Mouse (Mus musculus) lung, postnatal 4 days (tissue): ENCODE measurements around the gene Spon1.

Source experiments
- DNase-seq, 2 experiments: peaks; one replicate each; pipeline ENCODE4 v3.0.0; 2021

Spon1 gene

DNA sequence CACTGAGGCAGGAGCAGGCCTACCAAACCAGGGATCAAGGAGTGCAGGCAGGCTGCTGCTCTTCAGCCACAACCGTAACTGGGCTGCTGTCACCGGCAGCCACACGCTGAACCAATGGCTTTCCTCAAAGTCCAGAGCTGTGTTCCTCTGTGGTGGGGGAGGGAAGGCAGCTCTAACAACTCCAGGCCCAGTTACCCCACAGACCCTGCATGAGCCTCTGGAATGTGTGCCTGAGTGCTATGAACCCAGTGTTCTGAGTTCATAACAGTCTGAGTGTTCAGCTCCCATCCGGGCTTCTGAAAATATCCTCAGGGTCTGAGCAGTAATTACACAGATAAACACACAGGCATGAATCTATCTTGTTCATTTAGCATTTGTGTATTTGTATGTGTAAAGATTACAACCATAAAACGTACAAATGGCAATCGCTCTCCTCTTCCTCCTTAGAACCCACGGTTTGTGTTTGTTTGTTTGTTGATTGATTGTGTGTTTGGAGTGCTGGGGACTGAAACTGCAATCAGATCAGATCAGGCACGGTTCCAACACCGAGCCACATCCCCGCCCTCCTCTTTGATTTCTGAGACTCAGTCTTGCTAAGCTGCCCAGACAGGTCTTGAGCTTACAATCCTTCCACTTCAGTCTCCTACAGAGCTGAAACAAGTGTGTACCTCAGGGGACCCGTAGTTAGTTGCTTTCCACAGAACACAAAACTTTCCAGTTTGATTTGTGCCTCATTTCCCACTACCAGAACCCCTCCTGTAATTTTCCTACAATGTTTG, 299.8 kb downstream of the Spon1 start:
- DNase-seq, result no peak

DNA sequence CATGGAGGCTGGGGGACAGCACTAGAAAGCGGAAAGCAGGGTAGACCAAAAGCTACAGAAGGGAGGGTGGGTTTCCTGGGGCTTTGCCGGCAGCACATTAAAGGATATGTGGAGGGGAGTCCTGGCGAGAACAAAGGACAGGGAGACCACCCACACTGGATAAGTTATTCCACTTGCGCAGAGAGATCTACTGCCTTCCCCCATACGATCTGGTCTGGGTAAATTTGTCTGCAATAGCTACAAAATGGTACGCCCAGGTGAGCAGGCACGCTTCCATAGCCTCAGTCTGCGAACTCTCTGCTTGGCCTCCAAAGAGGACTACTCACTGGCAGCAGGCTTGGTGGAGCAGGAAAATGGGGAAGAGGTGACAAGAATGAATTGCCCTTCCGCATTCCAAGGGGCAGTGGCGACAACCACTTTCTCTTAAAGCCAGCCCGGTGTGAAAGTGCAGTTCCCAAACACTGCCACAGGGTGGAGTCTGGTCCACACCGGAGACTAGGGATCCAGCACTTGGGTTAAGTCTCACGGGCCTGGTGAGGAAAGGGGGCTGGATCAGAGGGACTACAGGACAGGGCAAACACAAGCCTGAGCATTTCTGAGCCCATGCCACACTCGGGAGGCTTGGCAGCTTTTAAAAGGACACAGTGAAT, 300.9 kb downstream of the Spon1 start:
- peak; percentile 87 to 92 for DNase-seq

DNA sequence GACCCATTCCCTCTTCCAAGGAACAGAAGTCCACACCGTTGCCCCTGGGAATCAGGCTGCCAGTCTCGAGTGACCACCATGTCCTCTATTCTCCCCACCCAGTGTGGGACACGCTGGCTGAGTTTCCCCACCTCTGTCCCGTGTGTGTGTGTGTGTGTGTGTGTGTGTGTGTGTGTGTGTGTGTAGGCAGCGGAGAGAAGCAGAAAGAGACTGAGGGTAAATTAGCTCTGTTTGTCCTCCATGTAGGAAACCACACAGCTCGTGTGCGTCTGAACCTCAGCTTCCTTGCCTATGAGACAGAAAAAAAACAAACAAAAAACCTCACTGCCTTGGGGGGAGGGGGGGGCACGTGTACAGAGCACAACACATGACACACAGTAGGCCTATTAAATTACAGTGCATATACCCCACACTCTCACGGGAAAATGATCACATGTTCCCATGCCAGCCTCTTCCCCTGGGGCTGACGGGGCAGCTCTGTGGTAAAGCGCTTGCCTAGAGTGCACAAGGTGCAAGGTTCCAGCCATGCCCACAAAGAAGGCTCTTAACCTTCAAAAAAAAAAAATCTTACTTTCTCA, 303.2 kb downstream of the Spon1 start:
- no peak for DNase-seq

DNA sequence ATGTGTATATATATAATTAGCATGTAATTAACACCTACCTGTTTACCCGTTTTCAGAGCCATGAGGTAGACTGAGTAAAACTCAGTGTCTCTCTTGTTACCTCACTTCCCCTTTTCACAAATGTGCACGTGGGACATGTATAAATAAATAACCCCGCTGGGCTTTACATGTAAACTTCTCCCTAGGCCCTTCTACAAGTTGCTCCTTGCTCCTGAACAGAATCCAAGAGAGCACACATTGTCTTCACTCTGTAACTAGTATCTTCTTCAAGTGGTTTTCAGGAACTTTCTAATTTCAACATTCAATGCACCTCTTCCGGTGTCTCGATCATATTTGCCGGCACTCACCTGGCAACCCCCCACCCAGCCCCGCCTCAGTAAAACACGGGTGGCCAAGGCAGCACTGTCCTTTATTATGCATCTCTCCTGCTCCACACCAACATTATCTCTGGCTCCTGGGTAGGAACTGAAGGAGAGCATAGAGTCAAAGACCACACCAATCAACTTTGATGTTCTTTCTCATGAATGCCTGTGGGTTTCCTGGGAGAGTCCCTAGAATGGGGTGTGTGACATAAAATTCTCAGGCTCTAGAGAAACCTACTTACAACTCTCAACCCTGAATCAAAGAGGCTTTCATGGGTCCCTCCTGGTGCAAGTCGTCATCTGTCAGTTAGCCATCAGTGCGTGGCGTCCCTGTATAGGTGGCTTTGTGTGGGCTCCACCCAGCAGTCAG, 304.1 kb downstream of the Spon1 start:
- no peak for DNase-seq

DNA sequence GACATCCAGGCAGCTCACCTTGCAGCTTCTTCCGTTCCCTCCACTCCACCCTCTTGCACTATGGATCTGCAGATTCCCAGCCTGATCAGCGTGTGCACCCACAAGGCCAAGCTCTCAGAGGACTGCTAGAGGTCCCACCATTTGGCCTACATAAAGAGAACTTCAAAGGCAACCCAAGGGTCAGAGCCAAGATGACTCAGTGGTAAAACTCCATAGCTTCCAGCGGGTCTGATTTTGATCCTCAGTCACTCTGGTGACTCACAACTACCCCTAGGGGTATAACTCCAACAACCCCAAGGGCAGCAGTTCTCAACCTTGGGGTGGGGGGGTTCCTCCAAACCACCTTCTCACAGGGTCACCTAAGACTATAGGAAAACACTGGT, 304.7 kb downstream of the Spon1 start:
- no peak for DNase-seq

DNA sequence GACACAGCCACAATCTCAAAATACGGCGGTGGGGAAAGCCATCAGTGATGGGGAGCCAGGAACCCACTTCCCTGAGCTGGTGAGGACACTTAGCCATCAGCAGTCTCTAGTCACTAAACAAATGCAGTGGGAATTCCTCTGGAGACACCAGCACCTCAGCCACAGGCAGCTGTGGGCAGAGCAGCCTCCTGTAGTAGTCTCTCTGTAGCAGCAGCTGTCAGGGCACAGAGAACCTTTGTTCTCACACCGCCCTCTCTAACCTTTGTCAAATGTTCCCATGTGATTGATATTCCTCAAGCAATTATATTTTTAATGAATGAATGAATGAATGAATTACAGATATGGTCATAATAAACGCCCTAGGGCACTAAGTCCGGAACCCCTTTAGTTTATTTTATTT, 305.6 kb downstream of the Spon1 start:
- DNase-seq, result no peak

DNA sequence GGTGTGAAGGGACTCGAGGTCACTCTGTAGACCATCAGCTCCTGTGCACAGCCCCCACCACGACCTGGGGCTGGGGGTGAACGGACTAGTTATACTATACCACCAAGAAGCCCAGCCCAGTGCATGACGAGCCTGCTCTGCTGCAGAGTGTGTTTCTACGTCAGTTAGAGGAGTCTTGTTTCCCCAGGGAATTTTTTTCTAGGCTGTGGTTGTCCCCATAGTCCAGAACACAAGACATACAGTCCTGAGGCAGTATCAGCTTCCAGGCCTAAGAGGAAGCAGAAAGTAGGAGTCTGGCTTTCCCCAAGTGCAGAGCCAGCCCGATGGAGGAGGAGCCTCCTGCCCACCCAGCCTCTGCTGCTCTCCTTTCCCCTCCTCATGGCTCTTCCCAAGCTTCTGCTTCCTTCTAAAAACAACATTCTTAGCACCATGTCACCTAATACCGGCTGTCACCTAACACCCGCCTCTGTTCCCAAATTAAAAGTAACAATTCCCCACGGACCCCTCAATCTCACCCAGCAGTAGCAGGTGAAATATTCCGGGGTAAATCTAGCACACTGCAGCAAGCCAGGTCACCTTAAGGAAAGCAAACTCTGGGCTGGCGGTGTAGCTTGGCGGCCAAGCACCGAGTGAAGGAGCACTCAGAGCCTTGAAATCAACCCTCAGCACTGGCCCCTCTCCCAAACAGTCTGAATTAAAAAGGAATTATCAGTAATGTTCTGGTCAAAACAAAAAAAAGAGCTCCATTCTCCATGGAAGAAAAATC, 306.2 kb downstream of the Spon1 start:
- no peak for DNase-seq

DNA sequence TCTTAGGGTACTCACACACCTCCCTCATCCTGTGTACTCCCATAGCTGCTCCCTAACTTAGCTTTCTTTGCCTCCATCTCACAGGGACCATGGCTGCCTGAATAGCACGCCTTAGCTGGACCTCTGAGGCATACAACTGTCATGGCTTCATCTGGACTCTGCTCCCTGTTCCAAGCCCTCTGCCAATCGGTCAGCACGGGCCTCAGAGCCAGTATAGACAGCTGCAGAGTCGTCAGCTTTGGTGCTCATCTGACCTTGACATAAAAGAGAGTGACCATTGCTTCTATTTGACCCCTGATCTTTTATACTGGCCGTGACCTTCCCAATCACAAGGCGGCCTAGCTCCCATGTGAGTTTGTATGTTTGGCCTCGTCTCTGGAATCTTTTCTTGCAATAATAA, 308.3 kb downstream of the Spon1 start:
- no peak for DNase-seq

DNA sequence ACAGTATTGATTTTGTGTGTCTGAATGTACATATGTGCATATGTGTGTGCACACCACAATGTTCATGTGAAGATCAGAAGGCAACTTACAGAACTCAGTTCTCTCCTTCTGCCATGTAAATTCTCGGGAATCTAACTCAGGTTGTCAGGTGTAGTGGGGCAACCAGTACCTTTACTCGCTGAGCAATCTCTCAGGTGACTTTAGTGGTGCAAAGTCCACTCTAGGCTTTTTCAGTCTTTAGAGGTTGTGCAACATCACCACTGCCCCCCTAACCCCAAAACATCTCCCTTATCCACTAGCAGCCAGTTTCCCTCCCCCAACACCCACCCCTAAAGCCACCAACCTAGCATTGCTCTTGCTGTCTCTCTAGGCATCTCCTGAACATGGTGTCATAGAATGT, 308.8 kb downstream of the Spon1 start:
- DNase-seq, result no peak

DNA sequence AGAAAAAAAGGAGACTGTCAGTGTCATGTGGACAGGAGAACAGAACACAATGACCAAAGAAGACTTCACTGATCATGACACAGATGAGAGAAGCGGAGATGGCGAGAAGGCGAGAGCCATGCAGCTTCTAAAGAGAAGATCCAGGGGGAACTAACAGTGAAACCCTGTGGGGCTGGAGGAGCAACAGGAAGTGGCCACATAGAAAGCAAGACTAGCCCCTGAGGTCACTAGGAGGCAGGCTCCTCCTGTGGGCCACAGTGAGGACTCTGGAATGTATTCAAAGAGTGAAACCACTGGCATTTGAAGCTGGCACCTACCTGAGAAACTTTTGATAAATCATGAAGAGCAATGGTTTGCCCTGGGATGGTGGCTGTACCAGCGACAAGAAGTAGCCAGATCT, 313.5 kb downstream of the Spon1 start:
- DNase-seq, result no peak

DNA sequence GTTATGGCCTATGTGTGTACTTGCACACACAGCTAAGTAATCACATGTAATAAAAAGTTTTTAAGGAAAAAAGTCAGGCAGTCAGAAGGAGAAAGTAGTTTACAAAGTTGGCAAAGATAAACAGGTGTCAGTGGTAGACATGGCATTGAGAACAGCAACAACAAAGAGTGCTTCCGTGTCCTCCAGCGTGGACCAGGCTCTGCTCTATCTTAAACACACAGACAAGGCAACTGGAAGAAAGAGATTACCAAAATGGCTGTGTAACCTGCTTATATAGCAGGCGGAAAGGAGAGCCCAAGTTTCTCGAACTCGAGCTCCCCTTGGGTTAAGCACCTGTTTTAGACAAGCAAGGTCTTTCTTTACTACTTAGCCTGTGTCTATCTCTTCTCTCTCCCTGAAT, 314.5 kb downstream of the Spon1 start:
- DNase-seq, result no peak

DNA sequence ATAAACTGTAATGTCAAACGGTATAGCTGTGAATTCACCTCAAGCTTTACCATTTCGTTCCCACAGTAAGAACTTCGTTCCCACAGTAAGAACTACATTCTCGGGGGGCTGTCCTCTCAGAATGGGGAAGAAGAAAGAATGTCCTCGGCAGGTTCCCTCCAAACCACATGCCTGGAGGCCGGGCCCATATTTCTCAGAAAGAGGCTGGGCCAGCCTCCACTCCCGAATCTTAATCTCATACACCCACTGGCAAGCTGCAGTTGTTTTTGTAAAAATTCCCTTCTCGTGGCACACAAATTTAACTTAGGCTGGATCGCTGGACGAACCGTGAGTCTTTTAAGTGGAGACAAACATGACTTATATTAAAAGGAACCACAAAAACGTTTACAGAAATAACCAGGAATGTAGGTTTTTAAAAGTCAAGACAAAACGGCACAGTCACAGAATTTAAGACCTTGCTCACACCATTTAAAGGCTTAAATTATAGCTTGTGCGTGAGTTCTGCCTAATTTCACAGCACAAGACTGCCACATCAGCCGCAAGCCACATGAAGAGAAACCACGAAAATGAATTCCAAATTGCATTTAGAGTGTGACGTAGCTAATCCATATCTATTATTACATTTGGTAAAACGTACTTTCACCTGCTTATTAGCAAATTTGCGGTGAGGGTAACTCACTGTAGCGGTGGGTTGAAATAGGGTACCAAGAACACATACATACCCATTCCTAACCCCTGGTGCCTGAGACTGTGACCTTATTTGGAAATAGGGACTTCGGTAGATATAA, 316.0 kb downstream of the Spon1 start:
- DNase-seq, result no peak

DNA sequence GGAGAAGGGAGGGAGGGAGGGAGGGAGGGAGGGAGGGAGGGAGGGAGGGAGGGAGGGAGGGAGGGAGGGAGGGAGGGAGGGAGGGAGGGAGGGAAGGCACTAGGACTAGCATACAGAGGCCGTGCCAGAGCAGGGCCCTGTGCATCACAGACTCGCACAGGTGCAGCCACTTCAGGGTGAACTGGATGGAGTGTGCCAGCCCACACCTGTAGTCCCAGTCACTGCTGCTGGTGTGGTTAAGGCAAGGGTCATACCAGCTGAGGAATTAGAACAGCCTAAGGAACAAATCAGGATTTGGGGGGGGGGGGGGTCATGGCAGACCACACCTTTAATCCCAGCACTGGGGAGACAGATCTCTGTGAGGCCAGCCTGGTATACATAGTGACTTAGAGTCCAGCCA, 317.3 kb downstream of the Spon1 start:
- DNase-seq, result no peak

DNA sequence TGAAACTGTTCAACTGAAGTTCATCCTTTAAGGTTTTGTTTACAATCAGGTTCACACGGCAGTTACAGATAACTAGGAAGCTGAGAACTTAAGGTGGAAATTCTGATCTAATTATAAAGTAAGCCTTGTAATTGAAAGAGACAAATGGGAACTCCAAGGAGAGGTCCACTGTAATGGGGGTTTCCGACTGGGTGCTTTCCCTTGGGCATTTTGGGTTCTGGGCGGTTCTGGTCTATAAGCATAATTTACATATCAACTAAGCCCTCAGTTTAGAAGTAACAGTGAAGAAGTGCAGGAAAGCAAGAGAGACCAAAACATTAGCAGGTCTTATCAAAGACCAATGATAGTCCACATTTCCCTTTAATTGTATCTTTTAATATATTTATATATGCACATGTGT, 318.0 kb downstream of the Spon1 start:
- no peak for DNase-seq

DNA sequence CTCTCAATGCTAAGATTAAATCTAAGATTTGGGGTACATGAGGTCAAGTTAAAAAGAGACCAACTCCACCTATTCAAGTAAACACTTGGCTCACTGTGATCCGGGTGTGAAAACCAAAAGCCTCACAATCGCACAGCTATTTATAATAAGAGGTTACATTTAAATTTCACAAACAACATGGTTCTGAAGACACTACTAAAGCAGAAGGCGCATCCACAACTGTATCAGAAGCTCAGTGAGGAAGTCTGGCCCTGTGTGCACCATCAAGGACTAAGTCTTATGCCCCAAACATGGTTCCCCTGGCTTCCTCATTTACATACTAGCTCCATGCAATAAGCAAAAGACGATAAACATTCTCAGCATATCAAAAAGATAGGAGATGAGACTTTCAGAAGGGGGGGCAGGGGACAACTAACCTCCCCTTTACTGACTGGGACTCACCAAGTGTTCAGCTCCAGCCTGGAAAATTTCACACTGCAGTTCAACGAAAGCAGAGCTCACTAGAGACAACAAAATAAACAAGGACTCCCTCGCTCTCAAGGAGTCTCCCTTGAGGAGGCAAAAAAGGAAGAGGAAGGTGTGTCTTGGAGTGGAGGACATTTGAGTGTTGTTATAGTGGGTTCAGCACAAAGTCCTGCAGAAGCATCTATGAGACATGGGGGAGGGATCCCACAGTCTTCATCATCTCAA, 320.4 kb downstream of the Spon1 start:
- no peak for DNase-seq

DNA sequence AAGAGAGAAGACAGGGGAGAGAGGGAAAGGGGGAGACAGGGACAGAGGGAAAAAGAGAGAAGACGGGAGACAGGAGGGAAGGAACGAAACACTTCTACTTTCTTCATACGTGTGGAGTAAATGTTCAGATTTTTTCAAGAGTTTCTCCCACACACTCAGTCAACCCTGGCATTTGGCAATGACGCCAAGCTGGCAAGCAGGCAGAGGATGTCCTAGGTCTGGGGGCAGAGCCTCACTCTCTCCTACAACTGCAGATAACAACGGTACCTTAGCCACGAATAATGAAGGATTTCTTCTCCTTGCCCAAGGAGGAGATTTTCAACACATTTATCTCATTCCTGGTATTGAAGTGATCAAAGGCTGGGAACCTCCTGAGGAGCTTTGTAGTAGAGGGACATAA, 321.5 kb downstream of the Spon1 start:
- DNase-seq, result no peak

DNA sequence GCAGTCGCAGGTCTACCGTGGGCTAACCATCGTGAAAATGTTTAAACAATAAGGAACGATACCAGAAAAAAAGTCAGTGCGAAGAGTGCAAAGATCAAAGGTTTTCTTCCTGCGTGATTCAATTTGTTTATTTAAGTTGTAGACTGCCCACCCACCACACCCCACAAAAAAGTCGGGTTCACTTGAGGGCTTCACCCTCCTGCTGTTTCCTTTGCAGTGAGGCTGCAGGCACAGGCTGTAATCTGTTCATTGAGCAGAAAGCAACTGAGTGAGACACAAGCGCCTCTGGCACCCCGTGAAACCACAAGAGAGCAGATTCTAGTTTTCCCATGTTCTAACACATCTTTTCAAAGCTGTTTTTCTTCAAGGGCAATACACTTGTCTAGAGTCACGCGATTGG, 322.2 kb downstream of the Spon1 start:
- no peak for DNase-seq

DNA sequence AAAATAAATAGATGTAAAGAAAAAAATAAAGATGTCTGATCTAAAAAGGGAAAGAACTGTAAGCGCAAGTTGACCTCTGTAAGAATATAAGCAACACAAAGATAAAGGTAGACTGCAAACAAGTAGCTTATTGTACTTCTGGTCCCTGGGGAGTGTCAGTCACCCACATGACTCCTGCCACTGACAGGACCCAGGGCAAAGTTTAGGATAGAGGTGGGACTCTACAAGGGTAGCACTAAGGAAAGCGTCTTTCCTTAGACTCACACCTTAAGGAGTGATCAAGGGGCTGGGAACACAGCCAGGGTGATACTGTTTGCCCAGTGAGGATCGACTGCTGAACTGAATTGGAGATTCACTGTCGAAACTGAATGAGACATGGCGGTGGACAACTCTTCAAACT, 323.1 kb downstream of the Spon1 start:
- no peak for DNase-seq

DNA sequence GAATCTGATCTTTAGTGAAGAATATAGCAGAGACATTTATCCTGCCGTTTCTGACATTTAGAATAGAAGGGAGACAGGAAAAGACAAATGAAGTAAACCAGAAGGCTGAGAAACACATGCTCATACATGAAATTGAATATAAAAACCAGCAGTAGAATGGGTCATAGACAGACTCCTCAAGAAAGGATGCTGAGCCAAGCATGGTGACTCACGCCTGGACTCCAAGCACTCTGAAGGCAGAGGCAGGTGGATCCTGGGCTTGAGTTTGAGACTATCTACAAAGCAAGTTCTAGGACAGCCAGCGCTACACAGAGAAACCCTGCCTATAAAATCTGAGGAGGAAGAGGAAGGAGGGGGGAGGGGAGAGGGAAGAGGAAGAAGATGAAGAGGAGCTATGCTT, 324.4 kb downstream of the Spon1 start:
- no peak for DNase-seq

DNA sequence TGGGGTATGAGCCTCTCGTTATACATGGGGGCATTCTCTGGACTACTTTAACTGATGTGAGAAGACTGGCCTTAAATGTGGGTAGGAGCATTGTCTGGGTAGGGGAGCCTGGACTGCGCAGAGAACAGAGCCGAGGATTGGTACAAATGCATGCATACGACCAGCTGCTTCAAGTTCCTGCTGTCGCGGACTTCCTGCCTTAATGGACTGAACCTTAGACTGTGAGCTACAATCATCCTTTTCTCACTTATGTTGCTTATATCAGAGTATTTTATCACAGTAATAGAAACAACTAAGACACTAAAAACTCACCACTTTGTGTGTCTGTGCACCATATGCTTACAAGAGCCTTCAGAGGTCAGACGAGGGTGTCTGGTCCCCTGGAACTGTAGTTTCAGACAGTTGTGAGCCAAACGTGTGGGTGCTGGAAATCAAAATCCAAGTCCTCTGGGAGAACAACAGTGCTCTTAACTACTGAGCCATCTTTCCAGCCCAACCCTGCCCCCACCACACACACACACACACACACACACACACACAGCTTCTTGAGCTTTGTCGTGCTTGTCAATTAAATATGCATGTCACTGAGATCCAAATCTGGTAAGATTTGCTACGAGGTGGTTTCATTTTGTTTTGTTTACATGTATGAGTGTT, 325.2 kb downstream of the Spon1 start:
- DNase-seq, result no peak
